16 mouse cellular contexts compared by ENCODE assay signal in genomic region chr14:25320141-25320540, GRCm38 (mm10).
DNase-seq lines count a peak whose midpoint lies in the region; ATAC-seq and TF ChIP-seq lines count a peak whose summit lies in the region.
"Had no signal": no experiment of that assay in that cellular context is flagged by ENCODE, and none has a peak within 500 bp of the region (broad histone marks: within the 10 kb centered on the region; RNA-seq: fewer than 3 reads in every experiment).

No protein-coding gene starts in this region.

- peak overlapping the region; percentile 60 for H3K27ac ChIP-seq in hindbrain, embryonic 12.5 days
- H3K27ac ChIP-seq in hindbrain, embryonic 14.5 days, result no peak overlapping the region
- peak overlapping the region; percentile 98 for H3K27ac ChIP-seq in forebrain, embryonic 13.5 days
- peak overlapping the region; percentile 73 for H3K27ac ChIP-seq in limb, embryonic 10.5 days
- H3K27ac ChIP-seq in gastrocnemius, adult 2 months, result no peak overlapping the region
- H3K27ac ChIP-seq: neural tube, embryonic 12.5 days had no signal

- no peaks in the 10 kb centered on the region; the same call in 1 of the 2 replicates for H3K27me3 ChIP-seq in hindbrain, embryonic 12.5 days
- H3K27me3 ChIP-seq in hindbrain, embryonic 14.5 days (ENCODE audit: control insufficient read depth, insufficient read depth, low read length), result no peaks in the 10 kb centered on the region
- no peaks in the 10 kb centered on the region for H3K27me3 ChIP-seq in forebrain, embryonic 13.5 days
- peaks cover 39% of the 10 kb centered on the region for H3K27me3 ChIP-seq in limb, embryonic 10.5 days (ENCODE audit: low read depth, poor library complexity, severe bottlenecking)
- H3K27me3 ChIP-seq: limb, embryonic 13.5 days; neural tube, embryonic 12.5 days had no signal

- H3K9ac ChIP-seq in hindbrain, embryonic 12.5 days, result no peak overlapping the region
- H3K9ac ChIP-seq in hindbrain, embryonic 14.5 days, result no peak overlapping the region; the same call in 1 of the 2 replicates
- H3K9ac ChIP-seq in forebrain, embryonic 13.5 days, result peak overlapping the region; percentile 5; the same call in 1 of the 2 replicates
- H3K9ac ChIP-seq: limb, embryonic 13.5 days; neural tube, embryonic 12.5 days had no signal

- no peak for DNase-seq in hindbrain, embryonic 14.5 days (ENCODE audit: low spot score)
- peak; percentile 45 for DNase-seq in Muller cell, postnatal 12 days (ENCODE audit: inconsistent ontology term)
- DNase-seq in limb, embryonic 10.5 days (ENCODE audit: low spot score), result no peak
- DNase-seq in kidney, adult 9 months, result no peak
- no peak for DNase-seq in gastrocnemius, adult 2 months
- DNase-seq in urinary bladder, adult 18-20 months (ENCODE audit: low spot score in 2 of 2), result no peak
- DNase-seq: kidney, postnatal 4 days; lung, adult 18-20 months; thymus, postnatal 25 days had no signal

- H3K4me2 ChIP-seq in hindbrain, embryonic 12.5 days (replicated peaks), result no peak overlapping the region
- H3K4me2 ChIP-seq in hindbrain, embryonic 14.5 days (replicated peaks), result no peak overlapping the region
- H3K4me2 ChIP-seq in forebrain, embryonic 13.5 days, result no peak overlapping the region
- H3K4me2 ChIP-seq: limb, embryonic 13.5 days; neural tube, embryonic 12.5 days had no signal

- H3K36me3 ChIP-seq in hindbrain, embryonic 12.5 days, result no peaks in the 10 kb centered on the region
- H3K36me3 ChIP-seq in hindbrain, embryonic 14.5 days (replicated peaks; ENCODE audit: control insufficient read depth, insufficient read depth), result no peaks in the 10 kb centered on the region
- no peaks in the 10 kb centered on the region for H3K36me3 ChIP-seq in forebrain, embryonic 13.5 days (ENCODE audit: poor library complexity, severe bottlenecking)
- no peaks in the 10 kb centered on the region for H3K36me3 ChIP-seq in limb, embryonic 10.5 days
- H3K36me3 ChIP-seq: limb, embryonic 13.5 days; neural tube, embryonic 12.5 days had no signal

- intact Hi-C loops in gastrocnemius, adult 2 months (cut with DNase I), result no loop called here

- TF ChIP-seq CTCF in gastrocnemius, adult 2 months (IDR thresholded peaks at IDR 0.05), result no peak

- H3K4me1 ChIP-seq in hindbrain, embryonic 12.5 days, result peaks cover 61% of the 10 kb centered on the region
- H3K4me1 ChIP-seq in hindbrain, embryonic 14.5 days (replicated peaks; ENCODE audit: control insufficient read depth, insufficient read depth, low read length), result peaks cover 42% of the 10 kb centered on the region
- peaks cover 87% of the 10 kb centered on the region for H3K4me1 ChIP-seq in forebrain, embryonic 13.5 days
- peaks cover 70% of the 10 kb centered on the region for H3K4me1 ChIP-seq in limb, embryonic 10.5 days

- no peaks in the 10 kb centered on the region for H3K9me3 ChIP-seq in hindbrain, embryonic 12.5 days (replicated peaks)
- H3K9me3 ChIP-seq in hindbrain, embryonic 14.5 days (ENCODE audit: control insufficient read depth, low read length), result no peaks in the 10 kb centered on the region
- H3K9me3 ChIP-seq in forebrain, embryonic 13.5 days (replicated peaks), result no peaks in the 10 kb centered on the region
- no peaks in the 10 kb centered on the region for H3K9me3 ChIP-seq in limb, embryonic 10.5 days (replicated peaks)
- H3K9me3 ChIP-seq: limb, embryonic 13.5 days; megakaryocyte, embryonic 14.5 days; neural tube, embryonic 12.5 days had no signal

- ATAC-seq in hindbrain, embryonic 12.5 days (ENCODE audit: low FRiP score), result no peak
- ATAC-seq in hindbrain, embryonic 14.5 days (ENCODE audit: low FRiP score), result no peak
- no peak for ATAC-seq in forebrain, embryonic 13.5 days
- ATAC-seq: activated CD4-positive, CD25-positive, alpha-beta regulatory T cell, adult 4 months; intestine, postnatal 0 days had no signal

- H3K4me3 ChIP-seq in hindbrain, embryonic 12.5 days, result no peak overlapping the region
- H3K4me3 ChIP-seq in hindbrain, embryonic 14.5 days (replicated peaks; ENCODE audit: low read length), result no peak overlapping the region
- no peak overlapping the region for H3K4me3 ChIP-seq in forebrain, embryonic 13.5 days
- H3K4me3 ChIP-seq in limb, embryonic 10.5 days, result no peak overlapping the region
- H3K4me3 ChIP-seq in gastrocnemius, adult 2 months, result no peak overlapping the region
- H3K4me3 ChIP-seq: limb, embryonic 13.5 days; megakaryocyte, embryonic 14.5 days; neural tube, embryonic 12.5 days had no signal

- 63% methylated on average over 4 of the region's 4 CpGs for WGBS in hindbrain, embryonic 12.5 days
- WGBS in hindbrain, embryonic 14.5 days, result 56% methylated on average over 4 of the region's 4 CpGs
- WGBS in forebrain, embryonic 13.5 days, result 35% methylated on average over 4 of the region's 4 CpGs
- 79% methylated on average over 4 of the region's 4 CpGs for WGBS in limb, embryonic 10.5 days

Comparison
In these comparisons a context has a peak if more than half of its experiments do, and no peak if none do; other contexts are left out.
1. H3K27ac ChIP-seq: peak in hindbrain, embryonic 12.5 days (single experiment), forebrain, embryonic 13.5 days (single experiment) and limb, embryonic 10.5 days (single experiment); none in hindbrain, embryonic 14.5 days (single experiment) and gastrocnemius, adult 2 months (single experiment).